Mouse (Mus musculus): ENCODE measurements around the gene Celf5.

- no peak for TF ChIP-seq CTCF (IDR thresholded peaks at IDR 0.05 in 2 of 3, conservative IDR thresholded peaks at IDR 0.05 in 1 of 3; ENCODE audit: control insufficient read depth in 1 of 3, insufficient read depth in 1 of 3, low read depth in 2 of 3, low read length in 3 of 3, poor library complexity in 1 of 3, severe bottlenecking in 1 of 3)
- no peak for TF ChIP-seq SMC3 (IDR thresholded peaks at IDR 0.05; ENCODE audit: low read depth, low read length)
- no peak for TF ChIP-seq EP300 (IDR thresholded peaks at IDR 0.05; ENCODE audit: low read depth in 1 of 2, low read length in 2 of 2)
- TF ChIP-seq NRF1 (IDR thresholded peaks at IDR 0.05; ENCODE audit: insufficient read depth, low read depth, low read length, poor library complexity, severe bottlenecking), result no peak
- TF ChIP-seq UBTF (IDR thresholded peaks at IDR 0.05; ENCODE audit: borderline replicate concordance, insufficient read depth, low read depth, low read length), result no peak
These were observed 30.1 kb downstream of the Celf5 start for GRCm38 (mm10) chr10:81452237-81452946.
